Mouse (Mus musculus) CD4-positive helper T cell, adult 2 months (primary cell): Measurements from ENCODE around the gene Greb1.

Experiments
- DNase-seq: peaks from one replicate; pipeline ENCODE4 v3.0.0-alpha.2; 2012; ENCODE audit warnings: low read depth, missing footprints, low spot score

Gene Greb1

DNA sequence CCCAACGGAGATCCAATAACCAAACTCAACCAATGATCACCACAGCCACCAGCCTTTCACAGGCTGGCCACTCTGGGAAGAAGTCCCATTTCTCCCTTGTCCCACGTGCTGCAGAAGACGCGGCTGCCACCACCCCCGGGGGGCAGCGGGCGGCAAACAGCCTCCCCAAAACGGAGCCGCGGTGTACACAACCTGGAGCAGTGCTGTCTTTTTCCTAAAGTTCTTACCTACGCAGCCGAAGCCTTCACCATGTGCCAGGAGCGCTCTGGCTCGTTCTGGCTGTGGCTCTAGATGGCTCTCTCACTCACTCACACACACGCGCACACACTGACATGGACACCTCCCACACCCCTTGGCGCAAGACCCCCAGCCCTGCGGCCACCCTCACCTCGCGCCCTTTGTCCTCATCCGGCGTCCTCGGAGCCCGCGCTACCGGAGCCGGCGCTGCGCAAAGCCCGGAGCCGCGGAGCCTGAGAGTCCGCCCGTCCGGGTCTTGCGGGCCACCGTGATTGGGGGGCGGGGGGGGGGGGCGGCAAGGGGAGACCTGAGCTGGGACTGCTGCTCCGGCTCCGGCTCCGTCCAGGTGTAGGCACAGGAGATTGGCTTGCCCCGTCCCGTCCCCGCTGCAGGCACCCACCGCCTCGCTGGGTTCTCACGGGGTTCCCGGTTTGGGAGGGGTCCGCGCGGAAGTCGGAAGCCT is at the start of gene Greb1:
Gene Greb1 (minus strand): TSS at position 628 of the 700 bp plus-strand sequence.
- DNase-seq = no peak

DNA sequence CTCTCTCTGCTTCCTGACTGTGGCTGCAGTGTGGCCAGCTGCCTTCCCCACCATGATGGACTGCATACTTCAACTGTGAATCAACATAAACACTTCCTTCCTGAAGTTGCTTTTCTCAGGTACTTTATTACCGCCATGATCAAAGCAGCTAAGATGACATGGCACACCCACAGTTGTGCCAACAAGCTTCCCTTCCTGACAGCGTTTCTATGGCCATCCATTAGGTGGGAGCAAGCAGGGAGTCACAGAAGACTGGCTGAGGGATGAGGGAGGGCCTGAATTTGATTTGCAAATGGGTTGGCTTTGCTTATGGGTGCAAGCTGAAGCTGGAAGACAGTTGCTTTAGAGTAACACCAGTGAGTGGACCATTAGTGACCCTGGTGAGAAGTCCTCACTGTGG is 49.1 kb upstream of the Greb1 start:
- no peak for DNase-seq

DNA sequence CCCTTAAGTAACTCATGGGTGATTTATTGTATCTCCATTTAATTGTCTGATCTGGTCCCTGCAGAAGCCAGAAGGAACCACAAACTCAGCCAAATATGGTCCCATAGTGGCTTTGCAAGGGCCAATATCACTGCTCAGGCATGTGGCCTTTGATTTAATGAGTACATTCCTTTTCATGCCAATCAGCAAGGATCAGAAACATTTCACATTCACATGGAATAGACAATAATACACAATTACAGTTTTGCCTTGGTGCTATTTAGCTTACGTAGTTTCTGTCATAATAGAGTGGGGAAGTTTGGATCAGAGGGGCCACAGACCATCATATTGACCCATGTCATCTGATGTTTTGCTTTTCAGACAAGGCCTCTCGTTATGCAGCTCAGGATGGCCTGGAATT is 47.8 kb upstream of the Greb1 start:
- no peak for DNase-seq

DNA sequence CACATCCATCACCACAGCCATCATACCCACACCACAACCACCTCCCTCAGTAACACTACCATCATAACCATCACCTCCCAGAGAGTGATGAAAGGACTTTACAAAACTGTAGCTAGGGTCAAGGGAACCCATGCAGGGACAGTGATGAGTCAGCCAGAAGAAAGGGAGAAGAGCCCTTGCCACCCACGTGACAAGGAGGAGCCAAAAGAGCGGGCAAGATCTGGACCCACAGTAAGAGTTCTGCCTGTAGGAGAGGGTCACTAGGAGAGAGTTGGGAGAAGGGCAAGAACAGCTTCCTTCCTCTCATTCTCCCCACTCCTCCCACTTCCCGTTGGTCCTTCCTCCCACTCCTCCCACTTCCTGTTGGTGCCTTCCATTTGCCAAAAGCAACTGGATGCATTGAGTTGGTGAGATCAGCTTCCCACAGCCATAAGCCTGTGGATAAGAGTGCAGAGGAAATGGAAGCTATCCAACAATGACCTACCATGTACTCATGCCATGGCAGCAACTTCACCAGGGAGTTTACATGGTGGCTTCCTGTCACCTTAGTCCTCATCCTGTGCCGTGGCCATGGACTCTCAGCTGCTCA is 46.6 kb upstream of the Greb1 start:
- DNase-seq = no peak

DNA sequence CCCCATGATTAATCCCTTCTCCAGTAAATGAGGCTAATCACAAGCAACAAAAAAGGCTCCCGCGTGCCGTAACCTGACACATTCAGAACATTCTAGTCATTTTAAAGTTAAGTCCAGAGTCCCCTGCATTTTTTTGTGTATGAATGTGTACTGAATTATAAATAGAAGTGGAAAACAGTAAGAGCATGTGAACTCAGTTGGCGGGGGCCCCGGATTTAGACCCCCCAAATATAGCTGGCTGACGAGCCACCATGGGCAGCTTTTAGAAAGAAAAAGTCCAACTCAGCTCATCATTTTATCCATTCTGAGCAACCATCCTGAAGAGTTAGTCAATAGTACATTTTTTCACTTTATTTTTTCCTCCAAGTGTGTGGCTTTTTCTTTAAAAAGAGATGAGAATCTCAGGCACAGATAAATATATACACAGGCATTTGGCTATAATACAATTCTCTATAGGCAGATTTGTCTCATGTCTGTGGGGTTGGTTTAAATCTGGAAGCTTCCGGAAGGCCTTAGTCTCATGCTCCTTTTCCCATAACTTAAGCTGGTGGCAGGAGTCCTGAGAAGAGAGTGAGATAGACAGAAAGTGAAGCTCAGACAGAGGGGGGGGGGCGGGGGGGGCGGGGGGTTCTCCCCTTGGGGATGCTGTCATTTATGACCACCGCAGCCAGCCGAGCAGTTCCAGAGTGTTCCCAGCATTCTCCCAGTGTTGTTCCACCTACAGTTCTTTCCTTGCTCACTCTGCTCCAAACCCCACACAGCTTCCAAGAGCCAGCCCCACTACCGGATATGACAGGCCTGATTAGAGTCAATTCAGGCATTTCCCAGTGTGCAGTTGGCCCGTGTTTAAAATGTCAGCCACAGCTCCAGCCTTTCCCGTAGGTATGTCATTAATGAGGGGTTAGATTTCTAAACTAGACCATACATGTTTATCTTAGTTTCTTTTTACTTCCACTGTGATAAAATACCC is 44.2 kb upstream of the Greb1 start:
- DNase-seq = no peak

DNA sequence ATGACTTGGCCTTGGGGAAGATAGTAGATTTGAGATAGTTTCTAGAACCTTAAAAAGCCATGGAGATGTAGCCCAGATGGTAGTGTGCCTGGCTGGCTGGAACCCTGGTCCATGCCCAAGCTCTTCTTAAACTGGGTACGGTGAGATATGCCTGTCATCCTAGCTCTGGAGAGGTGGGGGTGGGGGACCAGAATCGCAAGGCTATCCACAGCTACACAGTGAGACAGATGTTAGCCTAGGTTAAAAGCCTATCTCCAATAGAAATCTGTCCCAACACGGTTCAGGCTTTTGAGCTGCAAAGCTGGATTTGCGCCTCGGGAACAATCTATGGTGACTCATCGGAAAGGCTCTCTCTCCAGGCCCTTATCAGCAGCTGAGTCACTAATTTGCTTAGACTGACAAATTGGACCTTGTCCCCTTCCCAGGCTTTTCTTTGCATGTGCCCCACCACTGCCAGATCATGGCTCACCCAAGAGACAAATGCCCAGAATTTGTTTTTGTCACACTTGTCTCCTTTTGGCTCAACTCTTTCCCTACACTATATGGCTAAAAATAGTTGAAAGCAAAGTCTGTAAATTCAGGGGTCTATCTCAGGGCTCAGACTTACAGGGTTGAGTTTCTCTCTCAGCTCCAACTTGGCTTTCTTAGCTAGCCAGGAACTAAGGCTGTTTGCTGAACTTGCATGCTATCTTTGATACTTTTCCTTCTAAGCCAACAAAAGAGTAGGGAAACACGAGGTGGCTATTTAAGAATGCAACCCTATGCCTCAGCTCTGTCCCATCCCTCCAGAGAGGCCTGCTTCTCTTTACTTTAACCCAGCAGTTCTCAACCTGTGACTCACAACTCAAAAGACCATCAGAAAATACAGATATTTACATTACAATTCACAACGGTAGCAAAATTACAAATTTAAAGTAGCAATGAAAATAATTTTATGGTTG is 40.4 kb upstream of the Greb1 start:
- no peak for DNase-seq

DNA sequence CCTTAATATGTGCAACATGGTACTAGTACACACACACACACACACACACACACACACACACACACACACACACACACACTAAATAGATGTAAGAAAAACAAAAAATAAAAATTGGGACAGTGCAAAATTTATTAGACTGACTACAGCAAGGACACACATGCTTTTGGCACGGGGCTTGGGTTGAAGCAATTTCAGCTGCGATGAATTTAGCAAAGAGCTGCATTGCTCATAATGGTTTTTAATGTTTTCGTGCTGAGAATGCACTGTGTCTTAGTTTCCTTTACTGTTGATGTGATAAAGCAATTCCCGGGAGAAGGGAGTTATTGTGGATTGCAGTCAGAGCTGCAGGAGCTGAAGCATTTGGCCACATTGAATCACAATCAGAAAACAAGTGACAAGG is 37.1 kb upstream of the Greb1 start:
- DNase-seq = no peak

DNA sequence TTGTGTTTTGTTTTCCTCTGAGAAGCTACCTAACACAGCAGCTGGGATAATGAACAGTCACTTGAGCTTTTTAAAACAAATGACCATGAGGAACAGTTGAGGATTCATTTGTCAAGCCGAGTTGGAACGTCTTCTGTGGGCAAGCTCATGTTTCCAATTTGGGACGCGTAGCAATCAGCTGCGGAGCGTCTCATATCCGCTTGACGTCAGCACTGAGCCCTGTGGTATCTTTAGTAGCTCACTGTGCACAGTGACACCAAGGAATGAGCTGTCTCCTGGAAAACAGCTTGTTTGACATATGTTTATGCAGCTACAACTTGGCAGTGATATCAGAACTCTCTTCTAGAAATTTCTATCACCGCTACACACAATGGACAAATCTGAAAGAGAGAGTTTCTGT is 35.5 kb upstream of the Greb1 start:
- DNase-seq = no peak

DNA sequence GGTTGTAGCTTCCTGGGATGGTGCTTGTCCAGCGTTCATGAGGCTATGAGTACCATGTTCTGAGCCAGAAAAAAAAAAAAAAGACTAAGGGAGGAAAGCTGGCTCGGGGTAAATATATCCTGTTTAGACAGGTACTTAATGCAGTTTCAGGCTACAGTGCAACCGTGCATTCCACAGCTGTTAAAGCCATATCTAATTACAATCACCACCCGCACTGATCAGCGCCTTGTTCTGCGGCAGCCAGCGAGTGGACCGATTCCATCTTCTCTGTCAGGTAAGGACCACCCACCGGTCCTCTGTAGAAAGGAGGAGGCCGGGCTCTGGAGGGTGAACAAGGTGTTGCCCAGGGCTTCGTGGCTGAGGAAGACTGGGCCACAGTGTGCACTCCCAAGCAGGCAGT is 34.0 kb upstream of the Greb1 start:
- DNase-seq = no peak

DNA sequence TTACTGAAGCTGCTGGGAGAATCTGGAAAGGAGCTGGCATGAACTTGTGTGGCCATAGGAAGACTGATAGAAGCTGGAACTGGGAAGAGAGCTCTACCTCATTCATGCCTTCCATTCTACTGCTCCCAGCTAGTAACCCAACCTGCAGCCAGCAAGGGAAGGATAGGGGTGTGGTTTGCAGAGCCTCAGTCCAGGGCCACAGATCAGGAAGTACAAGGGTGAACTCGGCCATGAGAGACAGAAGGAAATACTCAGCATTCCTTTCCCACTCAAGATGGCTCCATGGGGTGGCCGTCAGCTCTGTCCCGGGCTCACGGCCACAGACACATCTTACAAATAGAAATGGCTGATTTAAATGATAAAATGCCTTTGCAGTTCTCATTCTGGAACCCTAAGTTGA is 30.4 kb upstream of the Greb1 start:
- DNase-seq = no peak

DNA sequence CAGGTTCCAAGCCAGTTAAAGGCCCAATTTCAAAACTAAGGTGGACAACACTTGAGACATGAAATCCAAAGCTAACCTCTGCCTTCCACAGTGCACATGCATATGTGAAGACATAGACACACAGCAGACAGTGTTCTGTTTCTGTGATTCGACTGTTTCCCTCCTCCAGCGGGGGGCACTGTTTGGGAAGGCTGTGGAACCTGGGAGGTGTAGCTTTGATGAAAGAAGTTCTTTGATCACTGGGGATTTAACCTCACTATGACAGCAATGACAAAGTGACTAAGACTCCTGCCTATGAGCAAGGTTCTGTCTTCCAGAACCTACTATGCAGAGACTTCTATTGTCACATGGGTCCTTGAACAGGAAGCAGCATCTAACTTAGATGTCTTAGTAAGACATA is 29.1 kb upstream of the Greb1 start:
- no peak for DNase-seq

DNA sequence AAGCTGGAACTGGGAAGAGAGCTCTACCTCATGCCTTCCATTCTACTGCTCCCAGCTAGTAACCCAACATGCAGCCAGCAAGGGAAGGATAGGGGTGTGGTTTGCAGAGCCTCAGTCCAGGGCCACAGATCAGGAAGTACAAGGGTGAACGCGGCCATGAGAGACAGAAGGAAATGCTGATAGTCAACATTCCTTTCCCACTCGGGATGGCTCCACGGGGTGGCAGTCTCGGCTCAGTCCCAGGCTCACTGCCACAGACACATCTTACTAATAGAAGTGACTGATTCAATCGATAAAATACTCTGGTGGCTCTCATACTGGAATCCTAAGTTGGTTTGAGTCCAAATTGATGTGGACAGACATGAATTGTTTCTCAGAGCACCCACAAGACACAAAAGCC is 27.8 kb upstream of the Greb1 start:
- DNase-seq = no peak

DNA sequence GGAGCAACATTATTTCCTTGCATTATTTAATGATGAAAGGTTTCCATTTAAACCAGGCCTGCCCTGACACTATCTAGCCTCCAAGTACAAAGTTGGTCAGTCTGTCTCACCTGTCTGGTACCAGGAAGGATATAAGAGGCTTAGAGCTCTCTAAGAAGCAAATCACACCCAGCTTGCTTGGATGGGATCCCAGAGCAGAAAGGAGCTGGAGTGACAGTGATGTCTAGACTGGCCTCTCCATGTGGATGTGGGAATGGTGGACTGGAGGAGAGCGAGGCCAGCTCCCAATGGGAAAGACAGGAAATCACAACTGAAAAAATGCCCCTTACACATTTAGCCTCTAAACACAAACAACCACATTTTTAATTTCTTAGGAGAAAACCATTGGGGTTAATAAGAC is 23.0 kb upstream of the Greb1 start:
- no peak for DNase-seq

DNA sequence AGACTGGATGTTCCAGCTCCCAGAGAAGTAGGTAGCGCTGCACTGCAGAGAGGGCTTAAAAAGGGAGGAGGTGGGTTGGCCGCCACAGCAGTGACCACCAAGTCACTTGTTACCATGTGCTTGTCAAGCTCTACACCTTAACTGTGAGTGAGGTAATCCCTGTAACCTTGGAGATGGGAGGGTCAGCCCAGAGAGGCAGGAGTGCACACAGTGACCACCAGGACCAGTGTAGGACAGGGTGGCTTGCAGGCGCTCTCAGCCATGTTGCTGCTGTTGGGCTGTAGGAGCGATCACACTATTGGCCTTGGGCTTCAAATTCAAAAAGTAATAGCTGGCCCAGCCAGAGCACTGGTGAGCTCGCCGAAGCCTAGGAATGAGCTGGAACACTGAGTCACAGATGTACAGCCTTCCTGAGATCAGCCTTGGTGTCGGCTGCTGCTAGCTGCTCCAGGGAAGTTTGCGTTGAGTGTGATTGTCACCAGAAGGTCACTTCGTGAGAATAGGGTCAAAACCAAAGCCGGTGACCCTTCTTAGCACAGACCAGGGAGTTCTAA is 21.6 kb upstream of the Greb1 start:
- no peak for DNase-seq

DNA sequence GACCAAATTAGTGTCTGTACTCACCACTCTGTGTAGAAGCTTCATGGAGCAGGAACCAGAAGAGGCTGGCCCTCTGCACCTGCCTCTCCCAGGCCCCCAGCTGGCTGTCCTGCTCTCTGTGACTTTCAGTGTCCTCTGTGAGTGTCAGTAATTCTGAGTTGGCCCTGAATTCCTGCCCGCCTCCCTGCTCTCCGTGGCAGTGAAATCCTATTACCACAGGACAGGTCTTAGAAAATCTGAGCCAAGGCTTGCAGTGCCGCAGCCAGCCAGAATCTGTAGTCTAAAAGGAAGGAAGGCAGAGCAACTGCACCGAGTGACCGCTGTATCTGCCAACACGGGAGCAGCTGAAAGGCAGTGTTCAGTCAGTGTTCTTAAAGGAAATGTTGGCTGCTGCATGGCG is 20.1 kb upstream of the Greb1 start:
- no peak for DNase-seq

DNA sequence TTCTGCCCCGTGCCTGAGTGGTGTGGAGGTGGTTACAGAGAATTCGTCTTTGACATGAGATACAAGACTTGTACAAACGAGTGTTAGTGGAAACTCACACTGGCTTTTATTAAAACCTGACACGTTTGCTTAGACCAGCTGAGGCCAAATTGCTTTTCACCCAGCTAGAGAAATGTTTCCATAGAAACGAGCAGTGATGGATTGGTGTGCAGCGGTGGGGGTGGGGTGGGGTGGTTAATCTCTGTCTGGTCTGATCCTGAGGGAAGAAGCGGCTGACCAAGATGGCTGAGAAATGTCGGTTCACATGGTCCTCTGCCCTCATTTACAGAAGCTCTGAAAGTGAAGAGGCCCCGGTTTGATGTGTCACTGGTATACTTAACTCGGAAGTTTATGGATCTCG is 17.8 kb upstream of the Greb1 start:
- DNase-seq = no peak

DNA sequence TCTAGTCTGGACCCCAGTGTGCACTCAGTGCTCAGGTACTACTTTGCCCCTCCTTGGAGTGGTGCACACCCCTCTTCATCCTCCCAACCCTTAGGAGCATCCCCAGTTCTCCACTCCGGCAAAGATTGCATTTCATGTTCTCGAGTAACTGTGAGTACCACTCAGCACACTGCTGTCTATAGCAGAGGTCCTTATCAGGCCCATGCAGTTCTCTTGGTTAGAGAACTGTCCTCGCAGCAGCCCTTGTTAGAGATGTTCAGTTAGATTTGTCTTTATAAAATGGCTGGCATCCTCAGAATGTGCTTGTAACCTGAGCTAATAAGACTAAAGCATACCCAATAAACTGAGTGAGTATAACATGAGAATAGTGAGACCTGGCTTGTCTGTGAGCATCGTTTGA is 16.5 kb upstream of the Greb1 start:
- no peak for DNase-seq

DNA sequence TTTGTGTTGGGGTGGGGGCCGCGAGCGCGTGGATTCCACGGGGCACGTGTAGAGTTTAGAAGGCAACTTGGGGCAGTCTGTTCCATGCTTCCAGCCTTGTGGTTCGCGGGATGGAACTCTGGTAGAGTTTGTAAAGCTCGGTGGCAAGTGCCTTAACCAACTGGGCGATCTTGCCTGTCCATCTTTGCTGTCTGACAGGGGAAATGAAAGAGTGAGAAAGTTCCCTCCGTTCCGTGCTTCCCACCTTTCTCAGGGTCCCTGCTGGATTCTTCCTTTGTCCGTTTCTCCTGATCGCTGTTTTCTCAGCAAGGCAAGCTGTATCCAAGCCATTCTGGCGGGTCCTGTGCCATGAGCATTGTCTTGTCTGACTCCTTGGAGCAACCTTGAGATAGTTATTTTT is 10.8 kb upstream of the Greb1 start:
- DNase-seq = peak; percentile 10

DNA sequence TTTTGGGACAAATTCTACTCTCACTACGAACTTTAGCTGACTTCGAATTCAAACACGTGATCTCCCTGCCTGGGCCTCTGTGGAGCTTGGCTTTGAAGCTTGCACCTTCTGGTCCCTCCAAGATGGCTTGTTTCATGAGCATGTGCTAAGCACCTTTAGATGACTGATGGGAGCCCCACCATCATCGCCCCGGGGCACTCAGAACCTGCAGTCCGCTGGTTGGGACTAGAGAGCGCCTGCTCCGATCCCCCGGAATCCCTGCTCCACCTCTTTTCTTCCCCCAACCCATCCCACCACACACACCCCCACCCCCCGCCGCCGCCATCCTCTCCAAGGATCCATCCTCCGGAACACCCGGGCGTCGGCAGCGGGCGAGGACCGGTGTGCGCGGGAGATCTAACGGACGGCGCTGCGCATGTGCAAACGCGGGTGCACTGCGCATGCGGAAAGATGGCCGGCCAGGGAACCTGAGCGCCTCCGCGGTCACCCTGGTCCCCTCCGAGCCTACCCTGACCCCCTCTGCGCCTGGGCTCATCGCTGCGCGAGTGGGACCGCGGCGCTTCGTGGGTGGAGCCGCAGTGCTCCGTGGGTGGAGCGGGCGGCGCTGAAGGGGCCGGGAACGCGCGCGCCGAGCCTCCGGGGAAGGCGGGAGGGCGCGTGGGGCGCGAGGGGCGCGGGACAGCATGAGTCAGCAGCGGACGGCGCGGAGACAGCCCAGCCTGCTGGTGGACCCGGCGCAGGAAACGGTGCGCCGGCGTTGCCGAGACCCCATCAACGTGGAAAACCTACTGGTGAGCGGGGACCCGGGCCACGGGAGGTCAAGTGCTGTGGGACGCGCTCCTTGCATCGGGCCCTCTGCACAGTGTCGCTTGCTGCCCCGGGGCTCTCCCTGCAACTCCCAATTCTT is 10.1 kb upstream of the Greb1 start, which contains the start of gene E2f6:
Gene E2f6 (plus strand): TSS at position 439 of the 907 bp plus-strand sequence.
- peak; percentile 86 for DNase-seq

DNA sequence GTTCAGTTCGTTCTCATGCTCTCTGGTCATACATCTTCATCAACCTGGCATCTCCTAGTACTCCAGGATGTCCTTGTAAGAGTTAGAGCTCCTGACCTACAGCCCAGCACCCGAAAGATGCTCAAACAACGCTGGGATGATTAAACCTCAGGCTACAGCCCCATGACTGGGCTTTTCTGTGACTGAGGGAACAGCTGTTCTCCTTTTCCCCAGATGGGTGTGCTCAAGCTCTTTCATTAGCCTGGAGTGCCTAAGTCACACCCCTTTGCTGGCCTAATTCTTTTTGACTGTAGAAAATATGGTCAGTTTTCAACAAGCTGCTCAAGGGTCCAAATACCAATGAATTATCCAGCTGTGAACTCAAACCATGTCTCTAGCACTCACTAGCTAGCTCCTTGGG is 7.4 kb upstream of the Greb1 start:
- peak; percentile 19 for DNase-seq
